Mouse (Mus musculus): ENCODE results near the gene Tmem131.
A peak's percentile ranks its signal among the peaks of the same experiment; 100 is the strongest.

The Tmem131 gene

DNA sequence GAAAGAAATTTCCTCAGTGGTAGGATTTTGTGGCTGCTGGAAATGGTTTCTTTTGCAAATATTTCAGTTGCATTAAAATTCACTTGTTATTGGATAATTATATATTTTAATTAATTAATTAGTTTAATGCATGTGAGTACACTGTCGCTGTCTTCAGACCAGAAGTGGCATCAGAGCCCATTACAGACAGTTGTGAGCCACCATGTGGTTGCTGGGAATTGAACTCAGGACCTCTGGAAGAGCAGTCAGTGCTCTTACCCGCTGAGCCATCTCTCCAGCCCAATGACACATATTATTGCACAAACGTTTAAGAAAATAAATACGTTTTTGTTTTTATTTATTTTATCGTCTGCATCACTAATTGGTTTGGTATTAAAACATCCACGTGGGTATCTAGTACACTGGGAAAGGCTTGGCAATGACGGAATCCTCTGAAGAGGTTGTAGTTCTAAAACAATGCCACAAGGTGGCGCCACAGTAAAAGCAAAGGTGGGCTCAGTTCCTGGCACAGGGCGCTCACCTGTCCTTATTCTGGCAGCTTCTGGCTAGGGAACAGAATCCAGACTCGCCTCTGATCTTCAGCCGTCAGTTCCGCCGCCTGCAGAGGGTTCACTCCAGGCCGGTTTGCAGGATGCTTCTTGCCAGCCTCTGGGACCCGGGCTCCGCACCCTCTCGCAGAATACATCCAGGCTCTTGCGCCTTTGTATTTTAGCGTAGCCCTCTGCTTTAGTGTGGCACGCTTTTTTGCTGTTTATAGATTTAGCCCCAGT lies 158.9 kb downstream of the Tmem131 start:
- peak; percentile 71 to 76 for DNase-seq (ENCODE audit: low spot score in 2 of 2)

DNA sequence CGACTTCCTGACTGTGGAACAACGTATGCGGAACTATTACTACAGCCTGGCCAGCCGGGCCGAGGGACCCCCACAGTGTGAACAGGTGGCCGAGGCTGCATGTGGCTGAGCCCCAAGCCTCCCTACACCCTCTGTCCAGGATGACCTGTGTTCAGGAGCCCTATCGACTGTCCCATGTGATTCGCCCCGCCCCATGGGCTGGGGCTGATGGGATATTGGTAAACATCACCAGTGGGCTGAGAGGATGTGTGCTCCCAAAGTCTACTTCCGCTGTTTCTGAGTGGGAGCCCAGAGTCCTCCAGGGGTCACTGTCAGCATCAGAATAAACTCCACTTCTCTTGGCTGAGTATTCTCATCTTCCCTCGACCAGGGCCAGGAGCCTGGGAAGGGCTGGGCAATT lies 161.0 kb downstream of the Tmem131 start:
- DNase-seq (ENCODE audit: low spot score in 2 of 2): no peak

DNA sequence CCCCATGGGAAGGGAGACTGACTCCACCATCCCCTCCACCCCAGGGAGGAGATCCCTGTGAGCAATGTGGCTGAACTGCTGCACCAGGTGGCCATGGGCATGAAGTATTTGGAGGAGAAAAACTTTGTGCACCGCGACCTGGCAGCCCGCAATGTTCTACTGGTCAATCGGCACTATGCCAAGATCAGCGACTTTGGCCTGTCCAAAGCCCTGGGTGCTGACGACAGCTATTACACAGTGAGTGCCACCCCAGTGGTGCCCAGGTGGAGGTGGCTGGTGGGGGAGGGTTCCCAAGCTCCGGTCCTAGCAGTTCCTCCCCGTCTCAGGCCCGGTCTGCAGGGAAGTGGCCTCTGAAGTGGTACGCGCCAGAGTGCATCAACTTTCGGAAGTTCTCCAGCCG lies 162.7 kb downstream of the Tmem131 start:
- no peak for DNase-seq (ENCODE audit: low spot score in 2 of 2)

DNA sequence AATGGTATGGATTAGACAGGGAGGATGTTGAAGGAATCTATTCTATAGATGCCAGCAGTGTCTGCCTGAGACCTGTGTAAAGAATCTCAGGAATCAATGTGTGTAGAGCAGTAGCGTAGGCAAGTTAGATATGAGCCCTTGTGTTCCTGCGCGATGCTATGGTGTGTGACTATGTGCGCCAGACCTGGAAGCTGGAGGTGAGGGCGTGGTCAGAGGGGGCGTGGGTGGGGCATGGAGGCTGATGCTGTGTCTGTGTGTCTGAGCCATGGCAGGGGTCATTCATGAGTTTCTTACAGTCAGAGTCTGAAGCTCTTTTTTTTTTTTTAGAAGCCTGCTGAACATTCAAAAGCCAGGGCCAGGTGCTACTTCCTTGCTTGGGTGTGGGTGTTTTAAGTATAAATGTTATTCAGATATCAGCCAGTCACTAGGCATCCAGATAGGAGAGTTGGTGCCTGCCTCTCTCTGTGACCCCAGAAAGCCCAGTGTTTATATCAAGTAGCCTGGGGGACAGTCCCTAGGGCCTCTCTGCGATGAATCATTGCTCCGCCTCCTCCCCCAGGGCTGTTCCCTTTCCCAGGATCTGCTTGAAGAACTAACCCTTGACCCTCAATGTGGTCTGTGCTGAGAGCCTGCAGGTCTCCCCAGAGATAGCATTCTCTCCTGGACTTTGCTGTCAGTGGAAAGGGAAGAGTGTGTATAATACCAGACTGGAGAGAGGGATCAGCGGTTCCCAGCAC lies 171.1 kb downstream of the Tmem131 start:
- no peak for DNase-seq (ENCODE audit: low spot score in 2 of 2)

DNA sequence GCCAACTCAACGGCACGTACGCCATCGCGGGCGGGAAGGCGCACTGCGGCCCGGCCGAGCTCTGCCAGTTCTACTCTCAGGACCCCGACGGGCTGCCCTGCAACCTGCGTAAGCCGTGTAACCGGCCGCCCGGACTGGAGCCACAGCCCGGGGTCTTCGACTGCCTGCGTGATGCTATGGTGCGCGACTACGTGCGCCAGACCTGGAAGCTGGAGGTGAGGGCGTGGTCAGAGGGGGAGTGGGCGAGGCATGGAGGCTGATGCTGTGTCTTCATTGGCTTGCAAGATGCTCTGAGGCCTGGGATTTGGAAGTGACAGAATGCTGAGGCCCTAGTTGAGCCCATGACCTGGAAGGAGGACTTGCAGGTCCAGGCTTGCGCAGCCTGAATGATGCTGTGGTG lies 172.5 kb downstream of the Tmem131 start:
- no peak for DNase-seq (ENCODE audit: low spot score in 2 of 2)

DNA sequence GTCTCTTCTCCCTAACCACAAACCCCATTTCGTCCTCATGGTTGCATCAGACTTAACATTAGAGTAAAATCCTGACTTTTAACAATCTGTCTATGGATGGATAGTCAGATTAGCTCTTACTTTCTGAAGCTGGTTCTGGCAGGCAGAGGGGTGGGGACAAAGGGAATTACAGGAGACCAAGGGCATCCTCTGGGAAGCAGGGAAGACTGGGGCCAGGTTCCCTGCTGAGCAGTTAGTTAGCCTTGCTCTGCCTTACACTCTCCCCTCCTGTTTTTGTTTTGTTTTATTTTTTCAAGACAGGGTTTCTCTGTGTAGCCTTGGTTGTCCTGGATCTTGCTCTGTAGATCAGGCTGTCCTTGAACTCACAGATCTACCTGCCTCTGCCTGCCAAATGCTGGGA lies 173.5 kb downstream of the Tmem131 start:
- no peak for DNase-seq (ENCODE audit: low spot score in 2 of 2)

DNA sequence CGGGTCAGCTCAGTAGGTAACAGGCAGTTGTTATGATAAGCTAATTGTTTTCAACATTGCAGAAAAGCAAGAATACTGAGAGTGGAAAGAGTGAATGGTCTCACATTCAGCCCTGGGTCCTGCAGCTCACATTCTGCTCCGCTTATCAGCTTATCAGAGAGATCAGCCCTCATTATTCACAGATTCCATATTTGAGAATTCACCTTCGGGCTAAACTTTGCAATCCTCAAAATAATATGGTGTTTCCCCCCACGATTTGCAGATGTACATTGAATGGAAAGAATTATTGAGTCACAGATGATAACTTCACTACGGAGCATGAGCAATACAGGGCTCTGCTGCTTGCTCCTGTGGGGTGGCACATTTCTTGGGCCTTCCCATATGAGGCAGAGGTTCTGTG lies 174.7 kb downstream of the Tmem131 start:
- DNase-seq (ENCODE audit: low spot score in 2 of 2): no peak

DNA sequence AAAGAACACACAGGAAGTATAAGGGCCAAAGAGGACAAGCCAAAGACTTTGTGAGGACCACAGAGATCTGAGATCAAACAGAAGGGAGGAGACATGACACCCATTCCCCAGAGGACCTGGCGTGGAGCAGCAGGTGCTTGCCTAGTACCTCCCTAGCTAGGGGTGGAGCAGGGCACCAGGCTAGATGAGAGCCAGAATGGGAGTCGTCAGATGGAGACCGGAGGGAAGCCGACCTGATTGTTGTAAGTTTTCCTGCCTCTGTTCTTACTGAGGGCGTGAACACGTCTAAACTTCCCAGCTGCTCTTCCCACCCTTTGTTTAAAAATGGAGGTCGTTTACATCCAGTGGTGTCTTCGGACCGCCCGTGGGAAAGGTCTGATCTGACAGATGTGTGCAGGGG lies 176.1 kb downstream of the Tmem131 start:
- DNase-seq (ENCODE audit: low spot score in 2 of 2): no peak

DNA sequence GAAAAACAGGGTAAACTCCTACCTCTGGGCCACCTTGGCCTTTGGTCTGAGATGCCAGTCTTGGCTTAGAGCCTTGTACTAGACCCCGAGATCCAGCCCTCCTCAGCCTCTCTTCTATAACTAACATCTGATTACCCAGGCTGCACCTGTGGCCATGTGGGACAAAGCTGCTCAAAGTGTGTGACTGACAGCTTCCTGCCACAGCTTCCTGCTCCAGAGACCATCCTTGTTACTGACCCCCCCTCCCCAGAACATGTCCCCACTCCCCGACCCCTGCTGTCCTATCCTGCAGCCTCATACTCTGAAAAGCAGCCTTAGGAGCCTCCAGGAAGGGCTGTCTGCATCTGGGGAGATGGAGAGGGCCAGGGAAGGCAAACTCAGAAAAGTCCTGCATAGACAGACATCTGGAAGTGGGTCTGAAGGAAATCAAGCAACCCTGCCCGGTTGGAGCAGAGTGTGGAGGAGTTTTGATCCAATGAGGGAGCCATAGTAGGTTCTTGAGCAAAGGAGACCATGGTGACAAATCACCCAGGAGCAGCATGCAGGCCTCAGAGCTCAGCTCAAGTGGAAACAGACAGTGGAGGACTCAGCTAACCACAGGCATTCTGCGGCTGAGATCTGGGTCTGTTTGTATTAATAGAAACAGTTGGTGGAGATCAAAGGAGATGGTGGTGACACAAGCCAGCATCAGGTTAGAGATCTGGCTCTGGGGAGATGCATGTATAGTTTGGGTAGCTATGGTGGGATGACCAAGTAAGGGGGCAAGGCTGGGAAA lies 176.8 kb downstream of the Tmem131 start:
- DNase-seq (ENCODE audit: low spot score in 2 of 2): no peak

DNA sequence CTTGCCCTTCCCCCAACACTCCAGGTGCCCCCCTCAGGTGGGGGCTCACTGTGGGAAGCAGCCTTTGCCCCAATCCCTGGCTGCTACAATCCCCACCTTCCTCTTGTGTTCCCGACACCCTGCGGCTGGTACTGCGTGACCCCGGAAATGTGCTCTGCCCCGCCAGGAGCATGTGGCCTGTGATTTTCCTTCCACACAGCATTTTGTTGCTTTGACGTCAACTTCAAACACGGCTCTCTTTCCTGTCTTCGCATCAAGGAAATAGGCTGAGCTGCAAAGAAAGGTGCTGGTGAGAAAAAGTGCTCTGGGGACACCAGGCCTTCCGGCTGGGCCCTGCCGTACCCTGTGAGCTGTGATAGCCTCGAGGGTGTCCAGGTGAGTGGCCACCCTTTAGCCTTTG lies 181.9 kb downstream of the Tmem131 start, which contains the start of gene Zap70:
TSS of gene Zap70 (plus strand) at position 231 of the 400 bp plus-strand sequence.
- DNase-seq (ENCODE audit: low spot score in 2 of 2): no peak

DNA sequence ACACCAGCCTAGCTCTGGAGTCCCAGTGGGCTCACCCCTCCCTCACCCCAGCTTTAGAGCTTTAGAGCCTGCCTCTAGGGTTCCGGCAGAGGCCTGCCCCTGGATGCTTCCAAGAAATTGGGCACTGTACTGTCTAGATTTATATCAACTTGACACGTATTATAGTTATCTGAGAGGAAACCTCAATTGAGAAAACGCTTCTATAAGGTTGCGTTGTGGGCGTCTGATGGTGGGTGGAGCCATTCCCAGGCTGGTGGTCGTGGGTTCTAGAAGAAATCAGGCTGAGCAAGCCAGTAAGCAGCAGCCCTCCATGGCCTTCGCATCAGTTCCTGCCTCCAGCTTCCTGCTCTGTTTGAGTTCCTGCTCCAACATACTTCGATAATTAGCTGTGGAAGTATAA lies 182.4 kb downstream of the Tmem131 start:
- DNase-seq (ENCODE audit: low spot score in 2 of 2): no peak

DNA sequence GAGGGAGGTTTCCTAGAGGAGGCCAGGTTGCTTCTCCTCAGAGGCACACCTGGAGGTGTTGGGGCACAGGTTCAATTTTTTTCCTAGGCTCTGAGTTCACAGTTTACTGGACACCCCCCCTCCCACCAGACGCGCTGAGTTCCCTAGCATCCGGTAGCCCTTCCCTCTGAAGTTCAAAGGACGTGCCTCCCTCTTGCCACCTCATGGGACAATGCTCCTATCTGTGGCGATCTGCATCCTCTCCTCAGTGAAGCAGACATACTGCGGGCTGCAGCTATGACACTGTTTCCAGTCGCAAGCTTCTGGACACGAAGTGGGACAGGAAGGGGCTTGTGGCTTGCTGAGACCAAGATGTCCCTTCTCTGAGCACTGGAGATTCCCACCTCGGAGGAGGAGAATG lies 183.1 kb downstream of the Tmem131 start:
- DNase-seq (ENCODE audit: low spot score in 2 of 2): no peak

DNA sequence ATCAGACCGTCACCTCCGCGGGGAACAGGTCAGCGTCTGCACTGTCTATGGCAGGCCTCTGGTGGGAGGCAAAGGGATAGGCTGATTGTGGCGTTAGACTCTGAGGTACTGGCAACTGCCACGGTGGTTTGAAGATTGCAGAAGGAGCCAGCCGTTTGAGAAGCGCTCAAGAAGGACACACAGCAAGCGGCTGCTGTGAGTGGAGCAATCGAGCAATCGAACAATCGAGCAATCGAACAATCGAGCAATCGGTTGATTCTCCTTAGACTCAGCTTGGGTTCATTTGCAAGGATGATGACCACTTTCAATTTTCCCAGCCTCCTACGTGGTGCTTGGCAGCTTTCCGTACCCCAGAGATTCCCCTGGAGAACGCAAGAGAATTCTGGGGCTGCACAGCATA lies 184.4 kb downstream of the Tmem131 start:
- no peak for DNase-seq (ENCODE audit: low spot score in 2 of 2)

DNA sequence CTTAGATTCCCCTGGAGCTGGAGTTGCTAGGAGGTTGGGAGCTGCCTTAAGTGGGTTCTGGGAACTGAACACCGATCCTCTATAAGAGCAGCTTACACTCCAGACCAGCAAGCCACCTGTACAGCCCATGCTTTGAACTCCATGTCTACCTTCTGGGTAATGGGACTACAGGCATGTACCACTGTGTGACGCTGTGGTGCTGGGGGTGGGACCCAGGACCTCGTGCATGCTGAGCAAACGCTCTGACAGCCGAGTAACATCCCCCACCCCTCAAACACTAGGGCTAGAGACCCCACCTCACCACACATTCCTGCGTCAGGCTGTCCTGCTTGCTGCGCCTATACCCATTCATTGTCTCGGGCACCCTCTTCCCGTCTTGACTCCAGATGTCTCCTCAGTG lies 184.9 kb downstream of the Tmem131 start:
- DNase-seq (ENCODE audit: low spot score in 2 of 2): no peak

DNA sequence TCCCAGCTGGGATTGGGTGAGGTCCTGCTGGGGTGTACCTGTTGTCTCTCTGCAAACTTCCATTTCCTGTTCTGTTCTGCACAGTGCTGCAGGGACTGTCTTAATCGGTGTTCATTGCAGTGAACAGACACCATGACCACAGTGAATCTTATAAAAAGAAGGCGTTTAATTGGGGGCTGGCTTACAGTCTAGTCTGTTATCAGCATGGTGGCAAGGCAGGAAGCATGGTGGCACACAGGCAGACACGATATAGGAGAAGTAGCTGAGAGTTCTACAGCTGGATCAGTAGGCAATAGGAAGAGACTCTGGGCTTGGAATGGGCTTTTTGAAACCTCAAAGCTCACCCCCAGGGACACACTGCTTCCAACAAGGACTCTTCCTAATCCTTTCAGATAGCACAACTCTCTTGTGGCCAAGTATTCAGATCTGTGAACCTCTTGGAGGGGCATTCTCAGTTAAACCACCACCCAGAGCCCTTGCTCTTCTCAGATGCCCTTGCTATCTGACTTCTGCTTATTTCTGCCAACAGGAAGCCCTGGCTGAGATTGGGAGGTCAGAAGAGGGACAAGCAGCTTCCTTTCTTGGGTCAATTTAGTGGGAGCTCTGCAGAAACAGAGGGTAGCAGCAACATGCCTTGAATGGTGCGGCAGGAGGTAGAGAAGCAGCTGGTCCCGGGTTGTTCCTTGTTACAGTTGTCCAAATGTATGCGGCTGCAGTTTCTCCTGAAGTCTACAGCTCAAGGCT lies 189.4 kb downstream of the Tmem131 start:
- DNase-seq (ENCODE audit: low spot score in 2 of 2): no peak

DNA sequence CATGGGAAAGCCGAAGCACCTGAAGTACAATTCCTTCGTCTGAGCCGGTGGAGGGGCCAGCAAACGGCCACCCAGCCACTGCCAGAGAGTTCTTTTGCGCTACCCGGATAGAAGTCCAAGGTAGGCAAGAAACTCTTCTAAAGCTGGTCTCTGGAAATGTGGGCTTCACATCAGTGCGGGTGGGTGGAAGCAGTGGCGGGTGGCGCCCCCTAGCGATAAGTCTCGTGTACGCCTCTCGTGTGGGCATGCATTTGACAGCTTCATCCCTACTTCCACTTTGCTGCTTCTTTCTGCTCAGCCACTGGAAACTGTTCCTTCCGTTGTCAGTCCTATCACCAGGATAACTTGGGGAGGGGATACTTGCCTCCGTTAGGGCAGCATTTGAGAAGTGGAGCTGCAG lies 197.0 kb downstream of the Tmem131 start:
- no peak for DNase-seq (ENCODE audit: low spot score in 2 of 2)

DNA sequence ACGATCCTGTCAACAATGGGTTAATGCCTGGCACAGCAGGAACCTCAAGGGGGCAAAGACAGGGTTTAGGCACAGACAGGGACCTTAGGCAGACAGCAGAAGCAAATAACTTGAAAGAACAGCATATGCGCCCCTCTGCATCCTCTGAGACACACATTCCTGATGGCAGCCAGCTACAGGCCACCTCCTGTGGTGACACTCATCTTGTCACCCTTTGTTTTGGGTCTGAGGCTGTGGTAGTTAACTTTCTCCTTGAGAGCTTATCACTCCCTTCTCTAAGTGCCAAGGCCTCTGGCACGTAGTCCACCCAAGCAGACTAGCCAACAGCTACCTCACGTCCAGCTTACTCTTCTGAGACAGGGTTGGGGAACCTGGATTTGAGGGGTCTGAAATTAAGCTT lies 197.8 kb downstream of the Tmem131 start:
- no peak for DNase-seq (ENCODE audit: low spot score in 2 of 2)

DNA sequence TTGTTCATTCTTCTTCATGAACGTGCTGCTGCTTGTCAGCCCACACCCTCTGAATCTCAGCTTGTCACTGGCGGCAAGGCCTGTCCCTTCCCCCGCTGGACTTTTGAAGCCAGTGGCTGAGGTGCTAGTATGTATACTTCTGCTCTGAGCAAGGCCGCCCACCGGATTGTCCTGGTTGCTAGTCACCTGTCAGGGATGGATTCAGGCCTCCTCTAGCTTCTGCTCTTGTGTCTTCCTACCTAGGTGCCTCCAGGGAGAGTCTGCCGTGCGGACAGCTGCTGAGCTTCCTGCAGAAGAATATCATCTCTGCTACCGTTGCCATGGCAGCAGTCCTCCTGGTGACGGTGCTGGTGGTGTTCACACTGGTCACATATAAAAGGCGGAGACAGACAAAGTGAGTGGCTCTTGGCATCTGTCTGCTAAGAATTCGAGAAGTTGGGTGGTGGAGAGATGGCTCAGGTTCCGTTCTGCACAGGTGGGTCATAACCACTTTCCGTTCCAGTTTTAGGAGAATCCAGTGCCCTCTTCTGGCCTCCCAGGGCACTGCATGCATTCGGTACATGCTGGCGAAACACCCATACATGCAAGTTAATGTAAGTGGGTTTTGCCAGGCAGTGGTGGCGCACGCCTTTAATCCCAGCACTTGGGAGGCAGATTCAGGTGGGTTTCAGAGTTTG lies 199.1 kb downstream of the Tmem131 start:
- peak; percentile 60 to 61 for DNase-seq (ENCODE audit: low spot score in 2 of 2)

DNA sequence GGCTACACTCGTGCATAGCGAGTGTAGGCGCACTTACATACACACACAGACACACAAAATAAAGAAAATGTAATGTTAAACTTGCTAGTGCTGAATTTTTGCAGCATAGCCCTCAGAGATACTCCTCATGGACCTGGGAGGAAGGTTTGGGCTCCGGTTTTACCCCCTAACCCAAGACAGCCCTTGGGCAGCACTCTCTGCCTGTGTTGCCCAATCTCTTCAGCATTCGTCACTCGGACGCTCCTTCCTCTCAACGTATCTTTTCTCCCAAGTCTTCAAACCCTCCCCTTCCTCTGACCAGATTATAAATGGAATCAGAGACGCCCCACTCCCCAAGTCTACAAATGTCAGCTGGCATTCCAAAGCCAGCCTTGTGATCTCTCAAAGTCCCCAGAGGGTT lies 200.4 kb downstream of the Tmem131 start:
- no peak for DNase-seq (ENCODE audit: low spot score in 2 of 2)
